Mouse (Mus musculus): ENCODE measurements around the gene Slc44a3. TPM values are rescaled to one million over a fixed set of nuclear protein-coding genes. Genes with fewer than 3 reads are reported as not detected.

Gene Slc44a3
- polyA plus RNA-seq, 1 experiment from 2014 or later: 6.9 TPM

DNA sequence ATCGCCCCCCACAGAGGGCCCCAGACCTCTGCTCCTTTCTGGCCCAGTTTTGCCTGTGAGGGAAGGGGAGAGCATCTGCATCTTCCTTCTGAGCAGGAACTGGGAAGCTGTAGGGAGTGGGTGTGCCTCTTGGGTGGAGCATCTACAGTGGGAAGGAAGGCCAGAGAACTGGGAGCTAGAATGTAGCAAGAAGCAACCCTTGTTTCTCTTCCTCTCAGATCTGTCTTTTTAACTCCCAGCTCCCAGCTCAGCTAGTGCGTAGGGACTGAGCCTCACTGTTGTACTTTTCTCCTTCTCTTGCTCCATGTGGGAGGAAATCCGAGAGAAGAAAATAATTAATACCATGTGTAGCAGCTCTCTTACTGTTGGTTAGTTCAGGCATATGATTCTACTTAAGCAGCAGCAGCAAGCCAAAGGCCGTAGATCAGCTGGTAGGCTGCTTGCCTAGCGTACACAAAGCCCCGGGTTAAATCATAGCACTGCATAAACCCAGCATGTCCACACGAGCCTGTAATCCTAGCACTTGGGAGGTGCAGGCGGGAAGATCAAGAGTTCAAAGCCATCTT, 98.2 kb downstream of the Slc44a3 start:
- Histone ChIP-seq H3K36me3 (no peaks in the 10 kb centered on the region; the same call in 1 of the 2 replicates), H3K9ac (peak overlapping the region; percentile 39), H3K4me3 (replicated peaks) (no peak overlapping the region), H3K9me3 (replicated peaks) (no peaks in the 10 kb centered on the region), H3K27me3 (no peaks in the 10 kb centered on the region), H3K4me1 (replicated peaks) (peaks cover 90% of the 10 kb centered on the region), H3K27ac (peak overlapping the region; percentile 56; the same call in 1 of the 2 replicates), H3K4me2 (peak overlapping the region; percentile 29)
- no peak for DNase-seq
- 63% methylated on average over 8 of the region's 8 CpGs for WGBS (ENCODE audit: insufficient replicate concordance)
- ATAC-seq (ENCODE audit: low read depth): 0 out of 2 replicates have a peak, but pooled peaks have one; percentile 16

DNA sequence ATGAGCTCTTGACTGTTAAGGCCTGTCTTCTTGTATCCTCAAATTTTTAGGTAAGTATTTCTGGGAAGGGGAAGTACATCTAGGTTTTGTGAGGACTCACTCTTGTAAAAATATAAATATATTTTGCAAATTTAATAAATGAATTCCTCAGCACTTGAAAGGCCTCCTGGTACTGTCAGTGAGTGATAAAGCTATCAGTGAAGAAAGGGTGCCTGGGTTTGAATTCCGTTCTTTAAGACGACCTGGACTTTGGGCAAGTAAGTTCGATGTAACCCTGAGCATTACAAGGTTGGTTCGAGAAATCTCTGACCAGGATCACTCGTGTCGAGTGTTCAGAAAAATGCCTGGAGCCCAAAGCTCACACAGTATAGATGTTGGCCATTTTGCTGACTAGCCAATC, 98.8 kb downstream of the Slc44a3 start:
- H3K4me1 ChIP-seq (replicated peaks): peaks cover 90% of the 10 kb centered on the region
- no peak for DNase-seq
- no peaks in the 10 kb centered on the region; the same call in 1 of the 2 replicates for H3K36me3 ChIP-seq
- H3K4me2 ChIP-seq: peak overlapping the region; percentile 29
- no peak overlapping the region for H3K4me3 ChIP-seq (replicated peaks)
- peak; percentile 62 for ATAC-seq (ENCODE audit: low read depth)
- H3K27me3 ChIP-seq: no peaks in the 10 kb centered on the region
- no peaks in the 10 kb centered on the region for H3K9me3 ChIP-seq (replicated peaks)
- H3K27ac ChIP-seq: peak overlapping the region; percentile 56
- no peak overlapping the region for H3K9ac ChIP-seq
- 34% methylated on average over 6 of the region's 6 CpGs for WGBS (ENCODE audit: insufficient replicate concordance)

DNA sequence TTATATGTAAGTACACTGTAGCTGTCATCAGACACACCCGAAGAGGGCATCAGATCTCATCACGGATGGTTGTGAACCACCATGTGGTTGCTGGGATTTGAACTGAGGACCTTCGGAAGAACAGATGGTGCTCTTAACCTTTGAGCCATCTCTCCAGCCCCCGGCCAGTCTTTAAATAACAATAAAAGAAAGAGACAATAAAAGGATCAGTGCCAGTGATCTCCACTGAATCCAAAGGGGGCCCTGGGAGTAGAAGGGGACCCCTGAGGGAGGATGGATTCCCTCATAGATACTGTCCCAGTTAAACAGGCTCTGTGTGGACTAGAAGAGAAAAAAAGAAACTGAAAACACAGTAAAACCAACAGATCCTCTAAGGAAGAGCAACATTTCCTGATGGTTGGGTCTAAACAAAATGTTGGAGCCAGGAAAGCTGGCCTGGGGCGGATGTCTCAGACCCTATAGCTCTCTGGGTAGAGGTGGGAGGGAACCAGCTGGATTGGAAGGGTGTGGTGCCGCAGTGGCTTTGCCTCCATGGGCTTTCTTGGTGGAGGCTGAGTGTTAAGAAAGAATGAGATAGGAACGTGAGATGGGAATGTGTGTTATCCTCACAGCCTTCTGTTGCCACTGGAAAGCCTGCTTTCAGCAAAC, 101.8 kb downstream of the Slc44a3 start:
- ATAC-seq (ENCODE audit: low read depth) (no peak), DNase-seq (no peak)
- WGBS (ENCODE audit: insufficient replicate concordance): 52% methylated on average over 7 of the region's 7 CpGs
- Histone ChIP-seq H3K27me3 (peaks cover 23% of the 10 kb centered on the region), H3K36me3 (no peaks in the 10 kb centered on the region), H3K4me3 (replicated peaks) (no peak overlapping the region), H3K4me1 (replicated peaks) (peaks cover 89% of the 10 kb centered on the region), H3K4me2 (no peak overlapping the region), H3K9ac (no peak overlapping the region), H3K27ac (peak overlapping the region; percentile 29), H3K9me3 (replicated peaks) (no peaks in the 10 kb centered on the region)

DNA sequence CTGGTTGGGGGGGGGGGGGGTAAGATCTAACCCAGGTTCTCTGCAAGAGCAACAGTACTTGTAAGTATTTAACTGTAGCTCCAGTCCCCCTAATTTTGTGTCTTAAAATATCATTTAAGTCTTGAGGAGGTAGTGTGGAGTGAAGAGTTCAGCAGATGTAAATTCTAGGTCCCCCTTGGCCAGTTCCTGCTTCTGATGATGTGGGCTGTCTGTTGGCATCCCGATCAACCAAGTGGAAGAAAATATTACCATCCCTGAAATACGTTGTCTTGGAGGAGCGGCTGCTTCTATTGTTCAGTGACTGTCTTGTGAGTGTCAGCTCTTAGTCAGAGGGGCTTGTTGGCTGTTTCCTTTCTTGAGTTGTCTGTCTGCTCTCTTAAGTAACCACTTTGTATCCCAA, 102.7 kb downstream of the Slc44a3 start:
- Histone ChIP-seq H3K27ac (no peak overlapping the region), H3K4me1 (replicated peaks) (peaks cover 85% of the 10 kb centered on the region), H3K9ac (no peak overlapping the region), H3K36me3 (no peaks in the 10 kb centered on the region), H3K9me3 (replicated peaks) (no peaks in the 10 kb centered on the region), H3K27me3 (peaks cover 23% of the 10 kb centered on the region), H3K4me2 (no peak overlapping the region), H3K4me3 (replicated peaks) (no peak overlapping the region)
- DNase-seq: no peak
- ATAC-seq (ENCODE audit: low read depth): no peak
- 70% methylated on average over 3 of the region's 3 CpGs for WGBS (ENCODE audit: insufficient replicate concordance)

DNA sequence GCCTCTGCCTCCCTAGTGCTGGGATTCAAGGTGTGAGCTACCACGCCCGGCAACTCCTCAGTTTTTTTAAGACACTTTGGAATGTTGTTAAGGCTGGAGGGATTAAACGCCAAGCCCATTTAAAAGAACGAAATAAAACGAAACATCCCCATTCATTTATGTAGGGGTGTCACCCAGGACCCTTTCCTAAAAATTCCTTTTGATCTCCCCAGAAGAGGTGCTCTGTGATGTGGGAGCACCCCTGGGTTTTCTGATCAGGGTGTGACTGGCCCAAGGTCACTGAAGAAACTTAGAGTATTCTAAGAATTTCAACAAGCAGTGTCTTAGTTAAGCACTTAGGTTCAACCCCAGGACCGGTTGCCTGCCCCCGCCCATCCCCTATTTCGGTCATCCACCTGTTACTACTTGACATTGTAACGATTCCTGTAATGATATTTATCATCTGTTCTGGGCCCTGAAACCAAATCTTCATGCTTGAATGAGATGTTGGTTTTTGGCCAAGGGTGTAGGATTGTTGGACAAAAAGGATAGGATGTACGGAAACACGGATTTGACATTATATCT, 103.4 kb downstream of the Slc44a3 start:
- Histone ChIP-seq H3K9ac (peak overlapping the region; percentile 83; the same call in 1 of the 2 replicates), H3K27ac (no peak overlapping the region), H3K4me3 (replicated peaks) (peak overlapping the region; percentile 73)

DNA sequence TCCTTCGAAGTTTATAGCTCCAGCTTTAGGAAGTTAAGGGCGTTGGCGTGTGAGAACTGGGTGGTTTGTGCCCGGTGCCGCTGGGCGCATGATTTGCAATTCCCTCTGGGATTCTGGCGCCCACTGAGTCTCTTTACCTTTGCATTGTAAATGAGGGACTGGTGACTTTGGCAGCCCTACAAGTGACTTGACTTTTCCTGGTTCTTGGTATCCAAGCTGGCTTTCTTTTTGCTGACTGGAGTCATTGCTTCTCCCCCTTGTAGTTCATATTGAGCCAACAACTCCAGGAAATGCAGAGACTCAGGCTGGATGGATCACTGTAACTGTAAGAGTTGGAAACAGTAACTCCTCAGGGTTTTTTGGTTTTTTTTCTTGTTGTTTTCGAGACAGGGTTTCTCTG, 104.0 kb downstream of the Slc44a3 start:
- no peak for DNase-seq
- no peak overlapping the region; the same call in 1 of the 2 replicates for H3K27ac ChIP-seq
- H3K4me1 ChIP-seq (replicated peaks): peaks cover 73% of the 10 kb centered on the region
- H3K9me3 ChIP-seq (replicated peaks): no peaks in the 10 kb centered on the region
- no peak for ATAC-seq (ENCODE audit: low read depth)
- WGBS (ENCODE audit: insufficient replicate concordance): 13% methylated on average over 8 of the region's 8 CpGs
- H3K4me2 ChIP-seq: peak overlapping the region; percentile 93
- H3K9ac ChIP-seq: peak overlapping the region; percentile 83
- peaks cover 23% of the 10 kb centered on the region for H3K27me3 ChIP-seq
- H3K4me3 ChIP-seq (replicated peaks): peak overlapping the region; percentile 73
- no peaks in the 10 kb centered on the region for H3K36me3 ChIP-seq

More for the DNA sequence above, 103.4 kb downstream of the Slc44a3 start:
- Histone ChIP-seq H3K27me3 (peaks cover 23% of the 10 kb centered on the region), H3K4me2 (peak overlapping the region; percentile 93), H3K4me1 (replicated peaks) (peaks cover 79% of the 10 kb centered on the region), H3K9me3 (replicated peaks) (no peaks in the 10 kb centered on the region), H3K36me3 (no peaks in the 10 kb centered on the region)
- DNase-seq (no peak), ATAC-seq (ENCODE audit: low read depth) (no peak)
- 63% methylated on average over 11 of the region's 11 CpGs for WGBS (ENCODE audit: insufficient replicate concordance)

DNA sequence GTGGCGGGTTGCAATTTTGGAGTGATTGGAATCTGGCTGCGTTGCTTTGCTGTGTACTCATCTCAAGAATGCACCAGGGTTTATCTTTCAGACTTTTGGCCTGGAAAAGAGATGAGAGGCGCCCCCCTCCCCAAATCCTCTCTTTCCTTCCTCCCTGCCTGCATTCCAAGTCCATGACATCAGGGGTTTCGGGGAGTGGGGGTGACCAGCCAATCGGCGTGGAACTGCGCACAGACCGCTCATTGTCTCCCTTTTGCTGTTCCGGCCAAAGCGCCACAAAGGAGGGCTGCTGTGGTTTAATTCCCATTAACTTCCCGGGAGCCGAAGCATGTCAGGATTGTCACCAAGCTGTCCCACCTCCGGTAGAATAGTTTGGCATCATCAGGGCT, 104.7 kb downstream of the Slc44a3 start:
- no peak for ATAC-seq (ENCODE audit: low read depth)
- 3% methylated on average over 13 of the region's 13 CpGs for WGBS (ENCODE audit: insufficient replicate concordance)
- peak overlapping the region; percentile 93 for H3K4me2 ChIP-seq

DNA sequence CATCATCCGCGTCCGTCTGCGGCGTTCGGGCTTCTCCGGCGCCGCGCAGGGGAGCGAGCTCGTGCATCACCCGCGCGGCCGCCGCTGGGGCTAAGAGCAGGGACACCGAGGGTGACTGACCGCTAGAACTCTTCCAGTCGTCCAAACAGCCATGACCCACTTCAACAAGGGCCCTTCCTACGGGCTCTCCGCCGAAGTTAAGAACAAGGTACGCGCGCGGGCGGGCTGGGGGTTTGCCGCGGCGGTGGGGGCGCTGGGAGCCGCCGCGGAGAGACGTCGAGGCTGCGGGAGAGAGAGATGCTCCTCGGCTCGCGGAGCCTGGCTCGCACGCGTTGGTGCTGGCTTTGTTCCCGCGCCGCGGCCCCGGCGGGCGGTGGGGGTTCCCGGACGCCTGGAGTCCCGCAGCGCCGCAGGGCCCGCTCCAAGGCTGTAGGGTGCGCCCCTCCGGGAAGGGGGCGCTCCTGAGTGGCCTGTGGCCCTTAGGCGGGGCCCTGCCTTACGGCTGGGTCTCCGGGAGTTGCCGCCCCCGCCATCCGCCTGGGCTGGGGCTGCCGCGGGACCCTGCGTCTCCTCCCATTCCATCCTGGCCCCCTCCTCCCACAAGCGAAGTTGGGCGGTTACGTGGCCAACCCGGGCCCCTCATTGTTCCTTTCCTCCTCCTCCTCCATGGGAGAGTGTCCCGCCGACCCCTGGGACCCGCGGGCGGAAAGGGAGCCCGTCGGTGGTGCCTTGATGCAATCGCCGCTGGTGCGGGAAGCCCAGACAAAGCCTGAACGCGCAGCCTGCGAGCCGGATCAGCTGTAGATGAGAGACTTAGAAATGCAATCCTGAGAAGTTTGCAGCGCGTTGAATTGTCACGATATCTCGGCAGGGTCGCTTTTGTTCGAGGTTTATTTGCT, 105.3 kb downstream of the Slc44a3 start:
- H3K9me3 ChIP-seq (replicated peaks): no peaks in the 10 kb centered on the region
- peak overlapping the region; percentile 93 for H3K4me2 ChIP-seq
- WGBS (ENCODE audit: insufficient replicate concordance): under 1% methylated on average over 93 of the region's 93 CpGs
- peak overlapping the region; percentile 73 for H3K4me3 ChIP-seq (replicated peaks)
- H3K27ac ChIP-seq: peak overlapping the region; percentile 82
- H3K9ac ChIP-seq: peak overlapping the region; percentile 83
- DNase-seq (peak; percentile 55), ATAC-seq (ENCODE audit: low read depth) (peak; percentile 70)
- no peaks in the 10 kb centered on the region for H3K36me3 ChIP-seq
- H3K4me1 ChIP-seq (replicated peaks): peaks cover 59% of the 10 kb centered on the region
- peaks cover 23% of the 10 kb centered on the region for H3K27me3 ChIP-seq

More for the DNA sequence above, 104.7 kb downstream of the Slc44a3 start:
- Histone ChIP-seq H3K9ac (peak overlapping the region; percentile 83), H3K36me3 (no peaks in the 10 kb centered on the region), H3K4me1 (replicated peaks) (peaks cover 66% of the 10 kb centered on the region), H3K4me3 (replicated peaks) (peak overlapping the region; percentile 73), H3K9me3 (replicated peaks) (no peaks in the 10 kb centered on the region), H3K27ac (peak overlapping the region; percentile 82), H3K27me3 (peaks cover 23% of the 10 kb centered on the region)
- DNase-seq: no peak

DNA sequence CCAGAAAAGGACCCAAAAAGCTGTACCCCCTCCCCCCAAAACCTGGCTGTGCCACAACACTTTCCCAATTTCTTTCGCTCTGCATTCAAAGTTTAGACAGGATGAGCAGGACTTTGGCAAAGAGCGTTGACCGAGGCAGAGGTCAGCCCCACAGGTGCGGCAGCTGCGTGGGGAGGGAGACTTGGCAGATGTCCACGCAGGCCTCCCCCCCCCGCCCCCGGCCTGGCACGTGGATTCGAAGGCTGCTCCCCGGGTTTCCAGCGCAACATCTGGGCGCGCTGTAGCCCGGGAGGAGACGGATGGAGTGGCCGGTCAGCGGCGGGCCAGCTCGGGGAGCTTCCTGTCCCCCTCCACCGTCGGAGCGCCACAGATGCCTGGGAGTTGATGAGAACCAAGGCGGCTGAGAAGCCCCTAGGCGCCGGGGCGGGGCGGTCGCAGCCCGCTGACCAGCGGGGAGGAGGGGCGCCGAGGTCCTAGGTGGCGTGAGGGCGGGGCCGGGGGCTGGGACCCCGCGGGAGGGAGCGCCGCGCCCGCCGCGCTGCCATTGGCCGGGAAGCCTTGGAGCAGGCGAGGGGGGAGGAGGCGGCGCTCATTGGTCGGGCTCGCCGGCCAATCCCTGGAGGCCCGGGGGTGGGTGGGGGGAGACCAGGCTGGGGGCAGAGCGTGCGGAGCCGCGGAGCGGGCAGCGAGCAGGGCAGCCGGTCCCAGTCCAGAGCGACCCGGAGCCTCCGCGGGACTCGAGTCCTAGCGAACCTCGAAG, 106.2 kb downstream of the Slc44a3 start, which contains the start of gene Cnn3:
Gene Cnn3, plus strand, starts transcription at position 637 of the 760 bp plus-strand sequence.
- peak; percentile 74 for DNase-seq
- H3K4me1 ChIP-seq (replicated peaks): peaks cover 56% of the 10 kb centered on the region
- peak within 1 kb of the TSS; percentile 83 for H3K9ac ChIP-seq

DNA sequence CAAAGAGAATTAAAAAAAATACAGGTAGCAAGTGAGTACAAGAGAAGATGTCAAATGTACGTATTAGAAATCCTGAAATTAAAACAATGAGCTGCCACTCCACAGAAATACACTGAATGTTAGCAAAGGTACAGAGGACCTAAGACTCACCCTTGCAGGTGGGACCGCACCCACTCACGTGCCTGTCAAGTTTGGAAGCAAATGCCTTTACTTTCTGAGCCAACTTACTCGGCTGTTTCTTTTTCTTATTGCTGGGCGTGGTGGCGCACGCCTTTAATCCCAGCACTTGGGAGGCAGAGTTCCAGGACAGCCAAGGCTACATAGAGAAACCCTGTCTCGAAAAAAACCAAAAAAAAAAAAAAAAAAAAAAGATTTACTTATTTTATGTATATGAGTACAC, 109.8 kb downstream of the Slc44a3 start:
- ATAC-seq (ENCODE audit: low read depth) (no peak), DNase-seq (no peak)
- no peak overlapping the region for H3K4me2 ChIP-seq
- no peak overlapping the region for H3K4me3 ChIP-seq (replicated peaks)
- no peaks in the 10 kb centered on the region for H3K9me3 ChIP-seq (replicated peaks)
- no peaks in the 10 kb centered on the region for H3K36me3 ChIP-seq
- peaks cover 22% of the 10 kb centered on the region for H3K4me1 ChIP-seq (replicated peaks)
- no peak overlapping the region for H3K9ac ChIP-seq
- H3K27ac ChIP-seq: no peak overlapping the region
- WGBS (ENCODE audit: insufficient replicate concordance): 74% methylated on average over 8 of the region's 8 CpGs
- peaks cover 15% of the 10 kb centered on the region for H3K27me3 ChIP-seq

More for the DNA sequence above, 106.2 kb downstream of the Slc44a3 start, which contains the start of gene Cnn3:
- H3K27me3 ChIP-seq: peaks cover 23% of the 10 kb centered on the region
- H3K27ac ChIP-seq: peak within 1 kb of the TSS; percentile 82
- H3K9me3 ChIP-seq (replicated peaks): no peaks in the 10 kb centered on the region
- ATAC-seq (ENCODE audit: low read depth): peak; percentile 86
- H3K4me2 ChIP-seq: peak within 1 kb of the TSS; percentile 93
- WGBS (ENCODE audit: insufficient replicate concordance): 1% methylated on average over 61 of the region's 66 CpGs
- H3K36me3 ChIP-seq: no peaks in the 10 kb centered on the region
- H3K4me3 ChIP-seq (replicated peaks): peak within 1 kb of the TSS; percentile 73

Data from liver, embryonic 13.5 days (tissue).